Mouse (Mus musculus): Measurements from ENCODE around the gene Gucd1.
"Not testable (repeated sequence)": the region's sequence is repeated elsewhere in the genome, so short reads cannot be mapped to it uniquely, and the experiment has no call there.

Gucd1 gene

GRCm38 (mm10) chr10:75517758-75518143 lies at the start of gene Gucd1:
Gene Gucd1 (minus strand): TSS chr10:75517972.
- peak; percentile 95 for DNase-seq (ENCODE audit: low spot score)

- not testable (repeated sequence) for DNase-seq (ENCODE audit: low spot score)
Observed at GRCm38 (mm10) chr10:75566765-75567164, 49.0 kb upstream of the Gucd1 start.

GRCm38 (mm10) chr10:75566321-75566720 lies 48.5 kb upstream of the Gucd1 start:
- DNase-seq (ENCODE audit: low spot score): no peak

- DNase-seq (ENCODE audit: low spot score): no peak
Observed at GRCm38 (mm10) chr10:75565906-75566305, 48.1 kb upstream of the Gucd1 start.

GRCm38 (mm10) chr10:75565436-75565835 lies 47.7 kb upstream of the Gucd1 start:
- no peak for DNase-seq (ENCODE audit: low spot score)

- DNase-seq (ENCODE audit: low spot score): no peak
Observed at GRCm38 (mm10) chr10:75564687-75565265, 47.0 kb upstream of the Gucd1 start.

- DNase-seq (ENCODE audit: low spot score): no peak
Observed at GRCm38 (mm10) chr10:75562596-75562995, 44.8 kb upstream of the Gucd1 start.

GRCm38 (mm10) chr10:75561071-75561654 lies 43.4 kb upstream of the Gucd1 start, which contains the start of gene Ggt1:
Gene Ggt1 (plus strand): TSS chr10:75561604.
- DNase-seq (ENCODE audit: low spot score): no peak

- no peak for DNase-seq (ENCODE audit: low spot score)
Observed at GRCm38 (mm10) chr10:75560549-75560899, 42.8 kb upstream of the Gucd1 start.

- DNase-seq (ENCODE audit: low spot score): no peak
Observed at GRCm38 (mm10) chr10:75559676-75560548, 42.1 kb upstream of the Gucd1 start, which contains the start of gene Lrrc75b. Gene Lrrc75b (minus strand): TSS chr10:75560330.

GRCm38 (mm10) chr10:75559041-75559675 lies 41.4 kb upstream of the Gucd1 start:
- DNase-seq (ENCODE audit: low spot score): no peak

GRCm38 (mm10) chr10:75558515-75558914 lies 40.7 kb upstream of the Gucd1 start:
- DNase-seq (ENCODE audit: low spot score): no peak

GRCm38 (mm10) chr10:75556026-75556425 lies 38.3 kb upstream of the Gucd1 start:
- no peak for DNase-seq (ENCODE audit: low spot score)

- DNase-seq (ENCODE audit: low spot score): no peak
Observed at GRCm38 (mm10) chr10:75555557-75555956, 37.8 kb upstream of the Gucd1 start.

- DNase-seq (ENCODE audit: low spot score): peak; percentile 16
Observed at GRCm38 (mm10) chr10:75554090-75554489, 36.3 kb upstream of the Gucd1 start.

GRCm38 (mm10) chr10:75552701-75553450 lies 35.1 kb upstream of the Gucd1 start:
- no peak for DNase-seq (ENCODE audit: low spot score)

GRCm38 (mm10) chr10:75552106-75552505 lies 34.3 kb upstream of the Gucd1 start:
- DNase-seq (ENCODE audit: low spot score): no peak

- DNase-seq (ENCODE audit: low spot score): no peak
Observed at GRCm38 (mm10) chr10:75551175-75551574, 33.4 kb upstream of the Gucd1 start.

- DNase-seq (ENCODE audit: low spot score): no peak
Observed at GRCm38 (mm10) chr10:75549886-75550285, 32.1 kb upstream of the Gucd1 start.

GRCm38 (mm10) chr10:75548486-75548885 lies 30.7 kb upstream of the Gucd1 start:
- no peak for DNase-seq (ENCODE audit: low spot score)

GRCm38 (mm10) chr10:75547901-75548300 lies 30.1 kb upstream of the Gucd1 start:
- DNase-seq (ENCODE audit: low spot score): no peak

- no peak for DNase-seq (ENCODE audit: low spot score)
Observed at GRCm38 (mm10) chr10:75536123-75536522, 18.4 kb upstream of the Gucd1 start.

All from c-Kit-positive CD71-positive TER-119-positive erythroid progenitor cells, embryonic 14.5 days (primary cell).